25 mouse cellular contexts compared by ENCODE assay signal in genomic region chr19:55698892-55699291, GRCm38 (mm10). TPM values are rescaled to one million over a fixed set of nuclear protein-coding genes. Genes with fewer than 3 reads are reported as not detected.
DNase-seq lines count a peak whose midpoint lies in the region; ATAC-seq and TF ChIP-seq lines count a peak whose summit lies in the region.
"Had no signal": no experiment of that assay in that cellular context is flagged by ENCODE, and none has a peak within 500 bp of the region (broad histone marks: within the 10 kb centered on the region; RNA-seq: fewer than 3 reads in every experiment).

No protein-coding gene starts in this region.

- H3K36me3 ChIP-seq in midbrain, embryonic 11.5 days (ENCODE audit: control insufficient read depth, insufficient read depth, low read length): no peaks in the 10 kb centered on the region
- H3K36me3 ChIP-seq in midbrain, embryonic 15.5 days (replicated peaks): no peaks in the 10 kb centered on the region
- H3K36me3 ChIP-seq in intestine, embryonic 15.5 days: no peaks in the 10 kb centered on the region
- no peaks in the 10 kb centered on the region for H3K36me3 ChIP-seq in intestine, postnatal 0 days (ENCODE audit: control insufficient read depth, insufficient read depth)
- H3K36me3 ChIP-seq: embryonic facial prominence, embryonic 10.5 days; embryonic facial prominence, embryonic 12.5 days; forebrain, embryonic 15.5 days; G1E had no signal

- no peak for ATAC-seq in midbrain, embryonic 11.5 days (ENCODE audit: low FRiP score)
- ATAC-seq in midbrain, embryonic 15.5 days (replicated peaks): no peak
- ATAC-seq in intestine, embryonic 15.5 days: peak; percentile 65
- peak; percentile 62 for ATAC-seq in intestine, postnatal 0 days
- ATAC-seq: activated CD4-positive, CD25-positive, alpha-beta regulatory T cell, adult 4 months; CD4-positive, CD25-positive, alpha-beta regulatory T cell, adult 4 months; forebrain, embryonic 13.5 days; forebrain, embryonic 15.5 days; Patski had no signal

- DNase-seq in midbrain, embryonic 11.5 days (ENCODE audit: low spot score, missing footprints): peak; percentile 64
- peak; percentile 35 for DNase-seq in 3T3-L1 (ENCODE audit: low read depth, low spot score)
- DNase-seq in urinary bladder, postnatal 25 days (ENCODE audit: low spot score): no peak
- DNase-seq in gastrocnemius, postnatal 36 days: no peak
- DNase-seq in layer of hippocampus, adult 2 months (ENCODE audit: low spot score in 2 of 2): no peak
- DNase-seq: adrenal gland, adult 8-10 months; adrenal gland, postnatal 14 days; adrenal gland, postnatal 36 days; cerebellum, adult 11-12 months; cerebellum, adult 2 months; cerebellum, adult 9-10 months; cerebellum, postnatal 10 days; cerebellum, postnatal 25 days had no signal

- no peak for TF ChIP-seq CTCF in intestine, postnatal 0 days (IDR thresholded peaks at IDR 0.05; ENCODE audit: low read depth)
- no peak for TF ChIP-seq CTCF in layer of hippocampus, adult 2 months (conservative IDR thresholded peaks at IDR 0.05)

- 84% methylated on average over 5 of the region's 5 CpGs for WGBS in midbrain, embryonic 11.5 days
- WGBS in midbrain, embryonic 15.5 days: 79% methylated on average over 5 of the region's 5 CpGs
- WGBS in intestine, embryonic 15.5 days: 58% methylated on average over 5 of the region's 5 CpGs
- WGBS in intestine, postnatal 0 days: 35% methylated on average over 5 of the region's 5 CpGs

- H3K27me3 ChIP-seq in midbrain, embryonic 11.5 days (ENCODE audit: control insufficient read depth, insufficient read depth, low read length): peaks cover 4% of the 10 kb centered on the region; the same call in 1 of the 2 replicates
- H3K27me3 ChIP-seq in midbrain, embryonic 15.5 days (replicated peaks): no peaks in the 10 kb centered on the region
- H3K27me3 ChIP-seq in intestine, embryonic 15.5 days (replicated peaks): no peaks in the 10 kb centered on the region
- no peaks in the 10 kb centered on the region for H3K27me3 ChIP-seq in intestine, postnatal 0 days (replicated peaks; ENCODE audit: control insufficient read depth, insufficient read depth, low read length)
- H3K27me3 ChIP-seq: forebrain, embryonic 15.5 days; Patski had no signal

- H3K4me2 ChIP-seq in midbrain, embryonic 11.5 days: no peak overlapping the region
- no peak overlapping the region for H3K4me2 ChIP-seq in midbrain, embryonic 15.5 days
- H3K4me2 ChIP-seq in intestine, embryonic 15.5 days (replicated peaks): no peak overlapping the region
- H3K4me2 ChIP-seq in intestine, postnatal 0 days (replicated peaks; ENCODE audit: low read depth): no peak overlapping the region
- H3K4me2 ChIP-seq: embryonic facial prominence, embryonic 12.5 days; forebrain, embryonic 13.5 days; forebrain, embryonic 15.5 days had no signal

- no peaks in the 10 kb centered on the region for H3K4me1 ChIP-seq in midbrain, embryonic 11.5 days (ENCODE audit: control insufficient read depth, insufficient read depth, low read length)
- peaks cover 10% of the 10 kb centered on the region for H3K4me1 ChIP-seq in midbrain, embryonic 15.5 days
- H3K4me1 ChIP-seq in intestine, embryonic 15.5 days (replicated peaks): peaks cover 11% of the 10 kb centered on the region
- H3K4me1 ChIP-seq in intestine, postnatal 0 days (replicated peaks; ENCODE audit: control insufficient read depth, insufficient read depth, low read length): 0 out of 2 replicates have a peak, but pooled peaks cover 4% of the 10 kb centered on the region

- H3K4me3 ChIP-seq in midbrain, embryonic 11.5 days (ENCODE audit: low read depth, low read length): no peak overlapping the region
- no peak overlapping the region for H3K4me3 ChIP-seq in midbrain, embryonic 15.5 days
- no peak overlapping the region for H3K4me3 ChIP-seq in intestine, embryonic 15.5 days (replicated peaks)
- H3K4me3 ChIP-seq in intestine, postnatal 0 days (ENCODE audit: low read depth, low read length): no peak overlapping the region
- no peak overlapping the region for H3K4me3 ChIP-seq in layer of hippocampus, adult 2 months
- H3K4me3 ChIP-seq: embryonic facial prominence, embryonic 10.5 days; embryonic facial prominence, embryonic 12.5 days; forebrain, embryonic 13.5 days; forebrain, embryonic 15.5 days had no signal

- H3K27ac ChIP-seq in midbrain, embryonic 11.5 days (ENCODE audit: low read depth, low read length): no peak overlapping the region
- H3K27ac ChIP-seq in midbrain, embryonic 15.5 days: no peak overlapping the region
- H3K27ac ChIP-seq in intestine, embryonic 15.5 days: no peak overlapping the region
- H3K27ac ChIP-seq in intestine, postnatal 0 days (ENCODE audit: low read depth, low read length): no peak overlapping the region
- H3K27ac ChIP-seq in layer of hippocampus, adult 2 months: no peak overlapping the region
- H3K27ac ChIP-seq: embryonic facial prominence, embryonic 10.5 days; embryonic facial prominence, embryonic 12.5 days; forebrain, embryonic 13.5 days; forebrain, embryonic 15.5 days had no signal

- no peak overlapping the region for H3K9ac ChIP-seq in midbrain, embryonic 11.5 days (ENCODE audit: low read length)
- H3K9ac ChIP-seq in midbrain, embryonic 15.5 days: no peak overlapping the region
- no peak overlapping the region for H3K9ac ChIP-seq in intestine, embryonic 15.5 days
- no peak overlapping the region for H3K9ac ChIP-seq in intestine, postnatal 0 days (ENCODE audit: low read depth, low read length)
- H3K9ac ChIP-seq: embryonic facial prominence, embryonic 12.5 days; forebrain, embryonic 13.5 days; forebrain, embryonic 15.5 days had no signal

- intact Hi-C loops in gastrocnemius, postnatal 36 days (cut with DNase I): no loop called here

- H3K9me3 ChIP-seq in midbrain, embryonic 11.5 days (ENCODE audit: control insufficient read depth, low read length): no peaks in the 10 kb centered on the region
- H3K9me3 ChIP-seq in midbrain, embryonic 15.5 days: no peaks in the 10 kb centered on the region
- H3K9me3 ChIP-seq in intestine, embryonic 15.5 days: no peaks in the 10 kb centered on the region
- H3K9me3 ChIP-seq in intestine, postnatal 0 days (ENCODE audit: control insufficient read depth): no peaks in the 10 kb centered on the region
- H3K9me3 ChIP-seq: embryonic facial prominence, embryonic 10.5 days; embryonic facial prominence, embryonic 12.5 days; forebrain, embryonic 13.5 days; forebrain, embryonic 15.5 days; G1E had no signal

RNA-seq across cellular contexts. Expression of gene Tcf7l2, which starts 42.7 kb away (rescaled TPM):
- polyA plus RNA-seq in midbrain, embryonic 11.5 days (2014; fragmentation: Nextera tagmentation; extraction: Ambion mirVana): 379 and 401 TPM in 2 replicates
- polyA plus RNA-seq in midbrain, embryonic 15.5 days (2015; fragmentation: Nextera tagmentation; extraction: Ambion mirVana): 729 and 759 TPM in 2 replicates
- 65.0 and 78.9 TPM in 2 replicates for polyA plus RNA-seq in intestine, embryonic 15.5 days (2015; fragmentation: Nextera tagmentation; extraction: Ambion mirVana)
- polyA plus RNA-seq in intestine, postnatal 0 days (2015; fragmentation: Nextera tagmentation; extraction: Ambion mirVana): 32.4 and 37.4 TPM in 2 replicates
- total RNA-seq in gastrocnemius, postnatal 36 days (2021): 1 to 10 TPM; 6.6 to 9.7 TPM
- 10 to 100 TPM in 1 of 2 experiments, 1 to 10 TPM in 1; 9.9 to 11.3 TPM for total RNA-seq in layer of hippocampus, adult 2 months (2021)
- total RNA-seq: CH12.LX had no signal

Comparison
In these comparisons a context has a peak if more than half of its experiments do, and no peak if none do; other contexts are left out.
1. ATAC-seq: peak in intestine, embryonic 15.5 days (single experiment) and intestine, postnatal 0 days (single experiment); none in midbrain, embryonic 11.5 days (single experiment) and midbrain, embryonic 15.5 days (single experiment).
2. DNase-seq: peak in midbrain, embryonic 11.5 days (single experiment) and 3T3-L1 (single experiment); none in urinary bladder, postnatal 25 days (single experiment), gastrocnemius, postnatal 36 days (0 of 2) and layer of hippocampus, adult 2 months (0 of 2).